Mouse (Mus musculus): ENCODE data around the gene Fstl4.

The Fstl4 gene

GRCm38 (mm10) chr11:53231836-53232235, 467.4 kb downstream of the Fstl4 start:
- DNase-seq (ENCODE audit: low spot score) = no peak

GRCm38 (mm10) chr11:53233590-53233989, 469.2 kb downstream of the Fstl4 start:
- DNase-seq (ENCODE audit: low spot score) = no peak
